Mouse (Mus musculus) kidney, adult 11 months (tissue): ENCODE data around the gene Zranb2.

Source experiments
- DNase-seq: peaks from one replicate; pipeline ENCODE4 v3.0.0; 2022

Zranb2 gene

DNA sequence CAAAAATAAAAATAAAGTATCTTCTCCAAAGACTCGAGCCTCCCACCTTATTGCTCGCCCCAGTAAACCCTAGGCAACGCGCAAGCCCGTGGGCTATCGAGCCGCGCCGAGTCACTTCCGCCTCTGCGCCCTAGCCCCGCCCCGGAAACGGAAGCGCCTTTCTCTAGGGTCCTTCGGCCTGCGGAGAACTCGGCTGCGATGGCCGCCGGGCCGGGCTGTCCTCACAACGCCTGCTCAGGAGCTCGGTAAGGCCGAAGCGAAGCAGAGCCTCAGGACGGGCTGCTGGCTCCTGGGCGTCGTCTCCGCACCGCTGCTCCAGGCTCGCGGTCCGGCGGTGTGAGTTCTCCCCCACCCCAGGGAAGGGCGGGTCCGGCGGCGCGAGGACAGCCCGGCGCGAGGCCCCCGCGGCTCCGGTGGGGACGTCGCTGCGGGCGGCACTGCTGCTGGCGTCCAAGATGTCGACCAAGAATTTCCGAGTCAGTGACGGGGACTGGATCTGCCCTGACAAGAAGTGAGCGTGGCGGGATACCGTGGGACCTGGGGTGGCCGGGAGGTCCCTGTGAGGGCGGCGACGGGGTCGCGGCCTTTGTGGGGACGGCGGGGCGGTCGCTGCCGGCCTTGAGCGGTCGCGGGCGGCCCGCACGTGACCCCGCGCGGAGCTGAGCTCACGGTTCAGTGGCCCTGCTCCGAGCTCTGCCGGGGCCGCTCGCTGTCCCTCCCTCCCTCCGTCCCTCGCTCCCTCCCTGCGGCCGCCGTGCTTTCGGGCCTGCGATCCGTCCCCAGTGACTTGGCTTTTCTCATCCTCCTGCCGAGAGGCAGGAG, at the start of gene Zranb2:
TSS of gene Zranb2 (plus strand) at position 197 of the 822 bp plus-strand sequence.
- DNase-seq = peak; percentile 89

DNA sequence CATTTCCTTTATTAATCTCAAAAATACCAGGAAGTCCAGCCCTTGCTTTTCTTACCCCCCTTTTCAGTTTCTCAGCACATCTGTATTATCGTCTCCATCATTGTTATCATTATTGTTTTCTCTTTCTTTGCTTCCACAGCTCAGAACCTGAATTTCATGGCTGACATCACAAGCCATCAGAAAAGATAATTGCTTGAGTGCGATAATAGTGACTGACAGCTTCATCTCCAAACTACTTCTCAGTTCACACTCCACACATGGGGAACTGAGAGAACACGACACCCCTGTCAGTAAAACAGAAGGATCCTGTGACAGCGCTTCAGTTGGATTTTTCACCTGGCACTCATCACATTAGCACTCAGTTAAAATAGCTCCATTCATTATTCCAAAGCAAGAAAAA, 41.9 kb upstream of the Zranb2 start:
- DNase-seq = no peak

DNA sequence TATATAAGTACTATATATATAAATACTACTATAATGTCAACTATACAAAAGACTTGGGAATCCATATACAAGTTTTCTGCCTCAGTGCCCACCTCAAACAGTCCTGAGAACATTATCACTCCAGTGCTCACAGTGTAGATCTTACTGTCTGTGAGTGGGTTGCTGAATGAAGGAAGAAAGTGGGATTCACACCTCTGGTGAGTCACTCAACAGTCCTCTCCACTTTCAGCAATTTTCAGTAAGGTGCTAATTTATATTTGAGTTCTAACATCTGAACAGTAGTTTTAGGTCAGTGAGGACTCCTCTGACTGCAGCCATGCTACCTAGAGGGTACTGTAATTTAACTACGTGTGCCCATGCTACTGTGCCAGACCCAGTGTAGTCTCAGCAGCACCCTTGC, 31.7 kb upstream of the Zranb2 start:
- no peak for DNase-seq

GRCm38 (mm10) chr3:157514116-157514796, 19.7 kb upstream of the Zranb2 start:
- no peak for DNase-seq

DNA sequence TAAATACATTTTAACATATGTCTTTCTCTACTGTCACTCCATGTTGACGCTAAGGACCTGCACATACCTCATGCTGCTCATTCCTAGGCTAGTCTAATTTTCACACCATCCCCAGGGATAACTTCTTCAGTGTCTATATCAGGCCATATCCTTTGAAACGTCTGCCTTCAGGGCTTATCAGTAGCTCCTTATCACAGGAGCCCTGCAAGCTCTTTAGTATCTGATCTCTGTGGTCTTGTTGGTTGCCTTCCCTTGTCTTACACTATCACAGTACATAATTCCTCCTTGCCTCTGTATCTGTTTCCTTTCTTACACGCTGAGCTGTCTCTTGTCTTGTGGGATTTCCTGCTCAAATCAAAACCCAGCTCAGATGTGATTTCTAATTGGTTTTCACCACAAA, 17.5 kb upstream of the Zranb2 start:
- no peak for DNase-seq

GRCm38 (mm10) chr3:157517992-157518391, 16.0 kb upstream of the Zranb2 start:
- no peak for DNase-seq

GRCm38 (mm10) chr3:157520433-157520832, 13.5 kb upstream of the Zranb2 start:
- no peak for DNase-seq

DNA sequence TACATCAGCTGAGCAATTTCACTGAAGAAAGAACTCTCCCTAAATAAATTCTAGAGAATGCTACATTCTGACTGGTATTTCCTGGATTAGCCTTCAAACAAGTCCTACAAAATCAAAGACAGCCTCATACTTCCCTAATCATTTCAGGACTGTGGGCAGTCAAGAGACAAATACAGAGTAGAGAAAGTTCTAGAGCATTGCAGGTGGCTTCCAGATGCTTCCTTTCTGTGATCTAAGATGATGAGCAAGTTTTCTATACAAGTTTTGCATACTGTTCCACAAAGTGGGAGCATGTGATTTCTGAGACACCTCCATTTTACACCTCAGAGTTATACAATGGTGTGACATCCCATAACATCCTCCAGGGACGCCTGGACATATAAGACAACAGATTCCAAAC, 10.1 kb upstream of the Zranb2 start:
- no peak for DNase-seq

- no peak for DNase-seq
These were observed 2.4 kb upstream of the Zranb2 start for GRCm38 (mm10) chr3:157531585-157531984.

DNA sequence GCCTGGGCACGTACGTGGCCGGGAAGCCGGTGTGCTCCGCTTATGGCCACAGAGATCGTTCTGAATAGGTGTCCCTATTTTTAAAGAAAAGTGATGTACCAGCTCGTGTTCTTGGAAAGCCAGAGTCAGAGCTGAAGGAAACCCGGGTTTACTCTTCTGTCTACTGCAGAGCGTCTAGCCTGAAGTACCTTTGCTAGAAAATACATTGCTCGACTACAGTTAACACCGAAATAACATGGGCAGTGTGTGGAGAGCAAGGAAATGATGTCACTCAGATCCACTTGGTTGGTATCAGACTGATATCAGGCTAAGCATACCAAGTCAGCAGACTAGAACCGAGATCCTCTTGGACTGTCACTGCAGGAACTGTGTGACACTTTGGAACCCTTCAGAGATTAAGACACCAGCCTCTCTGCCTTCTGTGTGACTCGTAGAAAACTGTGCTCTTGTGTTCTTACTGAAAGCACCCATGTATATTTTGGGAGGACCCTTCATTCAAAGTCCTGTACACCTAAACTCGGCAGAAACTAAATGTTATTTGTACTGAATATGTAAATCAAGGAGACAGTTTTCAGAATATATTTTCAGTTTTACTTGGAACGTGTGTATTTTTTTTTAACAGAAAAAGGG, 941 bp downstream of the Zranb2 start:
- DNase-seq = no peak

DNA sequence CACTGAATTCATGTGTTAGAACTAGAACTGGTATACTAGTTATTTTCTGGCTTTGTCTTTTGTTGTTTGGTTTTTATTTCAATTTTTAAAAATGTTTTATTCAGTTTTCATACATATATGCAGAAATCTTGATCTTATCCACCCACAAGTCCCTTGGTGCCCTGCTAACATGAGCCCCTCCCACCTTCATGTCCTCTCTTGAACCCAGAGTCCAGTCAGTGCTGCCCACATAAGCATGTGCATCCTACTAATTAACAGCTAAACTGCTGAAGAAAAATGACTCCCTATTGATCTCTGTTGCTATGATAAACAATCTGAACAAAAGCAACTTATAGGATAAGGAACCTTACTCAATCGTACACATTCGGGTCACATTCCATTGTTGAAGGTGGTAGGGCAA, 15.4 kb downstream of the Zranb2 start:
- DNase-seq = no peak

DNA sequence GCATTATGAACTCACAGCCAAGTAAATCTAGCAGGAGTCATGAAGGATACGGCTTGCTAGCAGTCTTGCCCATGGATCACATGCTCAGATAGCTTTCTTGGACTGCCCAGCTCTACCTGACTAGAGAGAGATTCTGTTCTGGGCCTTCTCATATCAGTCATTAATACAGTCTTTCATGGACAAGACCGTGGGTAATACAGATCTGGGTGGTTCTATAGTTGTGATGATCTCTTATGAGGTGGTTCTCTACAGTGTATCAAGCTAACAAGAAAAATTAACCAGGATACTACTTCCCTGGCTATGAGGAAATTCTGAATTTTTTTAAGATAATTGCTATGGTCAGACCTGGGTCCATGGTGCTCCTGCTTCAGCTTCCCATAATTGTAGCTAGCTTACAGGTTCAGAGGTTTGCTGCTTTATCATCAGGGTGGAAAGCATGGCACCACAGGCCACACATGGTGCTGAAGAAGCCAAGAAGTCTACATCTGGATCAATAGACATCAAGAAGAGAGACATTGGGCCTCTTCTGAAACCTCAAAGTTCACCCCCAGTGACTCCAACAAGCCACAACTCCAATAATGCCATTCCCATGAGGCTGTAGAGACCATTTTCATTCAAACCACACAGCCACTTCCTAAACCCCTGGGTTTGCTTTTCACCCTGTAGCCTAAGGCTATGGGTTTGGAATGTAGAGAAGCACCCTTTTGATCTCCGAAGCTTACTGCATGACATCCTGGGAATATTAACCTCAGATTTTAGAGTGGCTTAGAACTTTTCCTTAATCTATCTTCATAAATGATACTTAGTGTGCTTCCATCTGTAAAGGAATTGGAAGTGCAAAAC, 16.0 kb downstream of the Zranb2 start:
- no peak for DNase-seq

DNA sequence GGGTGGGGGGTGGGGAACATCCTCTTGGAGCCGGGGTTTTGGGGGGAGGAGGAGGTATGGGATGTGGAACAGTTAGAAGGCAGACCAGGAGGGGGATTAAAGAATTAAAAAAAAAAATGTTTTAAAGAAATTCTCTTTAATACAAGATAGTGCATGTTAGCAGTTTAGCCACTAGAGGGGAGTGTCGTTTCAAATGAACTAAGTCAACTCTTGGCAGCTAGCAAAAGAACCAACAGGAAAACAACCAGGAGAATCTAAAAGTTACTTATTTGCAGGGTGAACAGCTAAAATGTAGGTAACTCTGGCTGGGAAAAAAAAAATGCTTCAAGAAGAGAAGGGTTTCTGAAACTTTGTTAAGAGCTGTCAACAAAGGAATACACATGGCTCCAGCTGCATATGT, 31.2 kb downstream of the Zranb2 start:
- DNase-seq = no peak

- peak; percentile 71 for DNase-seq
These were observed 33.0 kb downstream of the Zranb2 start, which contains the start of gene Ptger3 for GRCm38 (mm10) chr3:157566725-157567565. Gene Ptger3, plus strand, starts transcription at chr3:157566892.

DNA sequence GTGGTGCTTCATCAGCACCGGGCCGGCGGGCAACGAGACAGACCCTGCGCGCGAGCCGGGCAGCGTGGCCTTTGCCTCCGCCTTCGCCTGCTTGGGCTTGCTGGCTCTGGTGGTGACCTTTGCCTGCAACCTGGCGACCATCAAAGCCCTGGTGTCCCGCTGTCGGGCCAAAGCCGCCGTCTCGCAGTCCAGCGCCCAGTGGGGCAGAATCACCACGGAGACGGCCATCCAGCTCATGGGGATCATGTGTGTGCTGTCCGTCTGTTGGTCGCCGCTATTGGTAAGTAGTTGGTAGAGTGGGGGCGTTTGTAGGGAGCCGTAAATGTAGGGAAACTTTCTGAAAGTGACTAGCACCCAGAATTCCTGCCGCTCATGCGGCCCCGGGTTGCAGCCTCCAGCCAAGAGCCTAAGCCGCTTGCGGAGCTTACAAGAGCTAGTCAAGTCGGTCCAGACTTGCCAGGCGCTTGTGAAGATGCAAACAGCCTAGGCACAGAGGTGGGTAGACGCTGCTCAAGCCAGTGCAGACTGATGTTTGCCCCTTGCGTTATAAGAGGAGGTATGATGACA, 33.7 kb downstream of the Zranb2 start:
- DNase-seq = peak; percentile 12

DNA sequence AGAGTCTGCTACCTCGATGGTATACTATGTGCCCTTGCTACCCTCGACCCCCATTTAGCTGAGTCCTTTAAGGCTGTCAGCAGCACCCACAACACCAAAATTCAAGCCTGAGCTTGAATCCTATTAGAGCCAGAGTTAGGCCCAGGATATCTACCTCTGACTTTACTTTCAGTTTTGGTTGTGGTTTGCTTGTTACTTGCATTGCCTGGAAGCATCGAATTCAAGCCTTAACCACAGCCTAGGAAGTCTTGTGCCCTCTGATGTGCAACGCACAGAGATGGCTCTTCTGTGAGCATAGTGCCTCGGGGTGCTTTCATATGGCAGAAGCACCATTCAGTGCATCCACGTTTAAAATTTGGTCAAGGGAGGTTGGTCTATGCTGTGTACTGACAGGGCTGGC, 38.1 kb downstream of the Zranb2 start:
- DNase-seq = no peak

- DNase-seq = peak; percentile 18
These were observed 41.7 kb downstream of the Zranb2 start for GRCm38 (mm10) chr3:157575441-157576342.

DNA sequence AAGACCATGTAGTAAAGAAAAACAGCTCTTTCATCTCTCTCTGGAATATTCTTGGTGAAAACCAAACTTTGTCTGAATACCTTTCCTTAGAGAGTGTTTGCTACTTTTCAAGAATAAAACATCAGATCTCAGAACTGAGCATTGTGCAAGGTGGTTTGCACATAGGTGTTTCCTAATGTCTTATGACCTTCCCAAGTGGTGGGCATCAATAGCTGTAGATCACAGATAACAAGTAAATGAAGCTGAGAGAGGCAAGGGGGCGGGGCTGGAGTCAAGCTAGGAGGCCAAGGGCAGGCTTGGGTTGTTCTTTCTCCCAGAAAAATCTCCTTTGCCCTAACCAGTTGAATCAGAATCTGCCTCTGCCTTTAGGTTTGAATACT, 42.4 kb downstream of the Zranb2 start:
- DNase-seq = no peak

GRCm38 (mm10) chr3:157576862-157577261, 42.9 kb downstream of the Zranb2 start:
- DNase-seq = no peak

- DNase-seq = no peak
These were observed 44.7 kb downstream of the Zranb2 start for GRCm38 (mm10) chr3:157578469-157579170.
